Mouse (Mus musculus) monocyte, adult 5-6 weeks (primary cell): Measurements from ENCODE around the gene Gm6710. TPM values are rescaled to one million over a fixed set of nuclear protein-coding genes. Genes with fewer than 3 reads are reported as not detected.
"Not testable (repeated sequence)": the region's sequence is repeated elsewhere in the genome, so short reads cannot be mapped to it uniquely, and the experiment has no call there.

Experiments used
- ATAC-seq: fragments of 153-309, 156-312 bp; replicated peaks from 2 replicates; pipeline ENCODE4 v1.8.0; 2017; ENCODE audit warnings: mild to moderate bottlenecking; ENCODE audit not compliant: low TSS enrichment, insufficient number of reproducible peaks, severe bottlenecking, poor library complexity, low FRiP score
- total RNA-seq: library from RNA; stranded (forward); fragments of 200-1000, 200-491, 200-594 nt; gene quantifications from 3 replicates; pipeline ENCODE4 v1.2.3, GENCODE M21; 2017

The Gm6710 gene
- 1.6 to 6.4 TPM (median 3.0 TPM) in 3 replicates for total RNA-seq

- not testable (repeated sequence) for ATAC-seq
Observed at GRCm38 (mm10) chr2:175869024-175869423, at the start of gene Gm6710. TSS of gene Gm6710 (plus strand) at chr2:175869219.

Other genes starting within 250 kb of the Gm6710 start
- 16.7 to 42.4 TPM in 2 of 3 replicates, not detected in the other for gene Gm11007, start 225.2 kb upstream of the Gm6710 start, total RNA-seq
- not detected in 3 replicates for gene Zfp969, start 165.6 kb upstream of the Gm6710 start, total RNA-seq
- 16.7 to 42.4 TPM in 2 of 3 replicates, not detected in the other for gene Gm2007, start 127.7 kb upstream of the Gm6710 start, total RNA-seq
- 5.0 to 6.5 TPM in 2 of 3 replicates, not detected in the other for gene Gm14288, start 68.1 kb upstream of the Gm6710 start, total RNA-seq
- gene Zfp966, start 61.9 kb downstream of the Gm6710 start, total RNA-seq = 4.9 to 18.7 TPM (median 12.7 TPM) in 3 replicates
- gene Gm2026, start 96.1 kb downstream of the Gm6710 start, total RNA-seq = 8.9 to 19.0 TPM (median 11.0 TPM) in 3 replicates